Mouse (Mus musculus) liver, embryonic 14.5 days (tissue): ENCODE measurements at regions not wholly inside any gene's neighbourhood (a gene's known extent, or its start where the extent isn't known, plus 50 kb on each side); places are given as distances from the start of the nearest gene placed in this dataset.

ENCODE experiments used
- CTCF ChIP-seq: IDR thresholded peaks from 2 replicates; pipeline ENCODE4 v1.5.1; 2016; ENCODE audit warnings: antibody characterized with exemption, low read depth, control low read depth
- EP300 ChIP-seq: IDR thresholded peaks from 2 replicates; pipeline ENCODE4 v1.6.1; 2016; ENCODE audit warnings: antibody characterized with exemption, low read depth

DNA sequence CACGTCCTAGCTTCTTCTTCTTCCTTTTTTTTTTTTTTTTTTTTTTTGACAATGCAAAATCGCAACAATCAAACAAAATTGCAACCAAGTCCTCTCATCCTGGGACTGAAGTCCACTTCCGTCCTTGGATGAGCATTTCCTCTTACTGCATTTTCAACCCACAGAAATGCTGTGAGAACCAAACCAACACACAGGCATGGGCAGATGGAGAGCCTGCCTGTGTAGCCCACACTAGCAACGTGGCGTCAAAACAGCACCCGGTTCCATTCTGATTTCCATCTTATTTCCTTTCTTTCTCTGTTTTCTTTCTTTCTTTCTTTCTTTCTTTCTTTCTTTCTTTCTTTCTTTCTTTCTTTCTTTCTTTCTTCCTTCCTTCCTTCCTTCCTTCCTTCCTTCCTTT is 360.7 kb upstream of the Prox1 start:
- no peak for TF ChIP-seq CTCF
- TF ChIP-seq EP300, result no peak
